Mouse (Mus musculus) retina, adult 2 months (tissue): ENCODE measurements around the gene Rere.

ENCODE experiments used
- DNase-seq: peaks from one replicate; pipeline ENCODE4 v3.0.0-alpha.2; 2012; ENCODE audit warnings: low read depth, low spot score

The Rere gene

GRCm38 (mm10) chr4:150603366-150604061 lies 322.1 kb downstream of the Rere start:
- DNase-seq: no peak

GRCm38 (mm10) chr4:150605804-150606203 lies 324.4 kb downstream of the Rere start:
- no peak for DNase-seq

- peak; percentile 54 for DNase-seq
These were observed 325.2 kb downstream of the Rere start for GRCm38 (mm10) chr4:150606449-150607161.

GRCm38 (mm10) chr4:150608670-150609069 lies 327.2 kb downstream of the Rere start:
- no peak for DNase-seq

GRCm38 (mm10) chr4:150613715-150614114 lies 332.3 kb downstream of the Rere start:
- no peak for DNase-seq

- DNase-seq: no peak
These were observed 334.0 kb downstream of the Rere start for GRCm38 (mm10) chr4:150615251-150616028.

GRCm38 (mm10) chr4:150616029-150616420 lies 334.6 kb downstream of the Rere start:
- no peak for DNase-seq

- no peak for DNase-seq
These were observed 335.4 kb downstream of the Rere start for GRCm38 (mm10) chr4:150616841-150617240.

- no peak for DNase-seq
These were observed 337.6 kb downstream of the Rere start for GRCm38 (mm10) chr4:150619011-150619410.

GRCm38 (mm10) chr4:150622641-150623040 lies 341.2 kb downstream of the Rere start:
- no peak for DNase-seq

GRCm38 (mm10) chr4:150624214-150624823 lies 342.9 kb downstream of the Rere start:
- DNase-seq: no peak

GRCm38 (mm10) chr4:150624933-150625332 lies 343.5 kb downstream of the Rere start:
- DNase-seq: no peak

- DNase-seq: peak; percentile 45
These were observed 344.0 kb downstream of the Rere start for GRCm38 (mm10) chr4:150625425-150625824.

GRCm38 (mm10) chr4:150625951-150626732 lies 344.7 kb downstream of the Rere start:
- DNase-seq: no peak

- no peak for DNase-seq
These were observed 347.8 kb downstream of the Rere start for GRCm38 (mm10) chr4:150629266-150629665.

GRCm38 (mm10) chr4:150635568-150635967 lies 354.1 kb downstream of the Rere start:
- DNase-seq: no peak

GRCm38 (mm10) chr4:150636635-150637034 lies 355.2 kb downstream of the Rere start:
- DNase-seq: no peak

- no peak for DNase-seq
These were observed 362.9 kb downstream of the Rere start for GRCm38 (mm10) chr4:150644299-150644698.

- DNase-seq: no peak
These were observed 367.9 kb downstream of the Rere start for GRCm38 (mm10) chr4:150649327-150649726.

- DNase-seq: no peak
These were observed 370.2 kb downstream of the Rere start, which contains the start of gene Slc45a1 for GRCm38 (mm10) chr4:150651390-150652277. Gene Slc45a1, minus strand, starts transcription at chr4:150652174.
